Mouse (Mus musculus) midbrain, embryonic 15.5 days (tissue): ENCODE results near the gene Kank2. TPM values are rescaled to one million over a fixed set of nuclear protein-coding genes. Genes with fewer than 3 reads are reported as not detected.

ENCODE experiments used
- ATAC-seq: fragments of 200-750 bp; cut with Nextera tagmentation; replicated peaks from 2 replicates; pipeline ENCODE4 v1.8.0; 2017; ENCODE audit warnings: moderate TSS enrichment
- H3K27ac ChIP-seq: fragments of 300-500 bp; sonication (generic); 2 replicates; pipeline ENCODE4 v1.5.1; 2015; ENCODE audit warnings: mild to moderate bottlenecking, inconsistent platforms
- H3K27me3 ChIP-seq: fragments of 300-500 bp; sonication (generic); replicated peaks from 2 replicates; pipeline ENCODE4 v1.6.1; 2015; ENCODE audit warnings: inconsistent platforms
- H3K36me3 ChIP-seq: fragments of 300-500 bp; sonication (generic); replicated peaks from 2 replicates; pipeline ENCODE4 v1.6.1; 2015; ENCODE audit warnings: inconsistent platforms
- H3K4me1 ChIP-seq: fragments of 300-500 bp; sonication (generic); 2 replicates; pipeline ENCODE4 v1.6.1; 2015; ENCODE audit warnings: inconsistent platforms
- H3K4me2 ChIP-seq: fragments of 300-500 bp; sonication (generic); 2 replicates; pipeline ENCODE4 v1.6.1; 2015; ENCODE audit warnings: inconsistent platforms, mild to moderate bottlenecking, moderate library complexity
- H3K4me3 ChIP-seq: fragments of 300-500 bp; sonication (generic); 2 replicates; pipeline ENCODE4 v1.5.1; 2015; ENCODE audit warnings: mild to moderate bottlenecking, inconsistent platforms
- H3K9ac ChIP-seq: fragments of 300-500 bp; sonication (generic); 2 replicates; pipeline ENCODE4 v1.6.1; 2015; ENCODE audit warnings: mild to moderate bottlenecking, inconsistent platforms
- H3K9me3 ChIP-seq: fragments of 300-500 bp; sonication (generic); 2 replicates; pipeline ENCODE4 v1.6.1; 2016; ENCODE audit warnings: inconsistent platforms
- WGBS: fragments of 180-500 bp; shearing (Covaris S2); methylation state at CpG from one replicate; pipeline ENCODE4 v1.1.7; 2015; ENCODE audit warnings: mixed read lengths; 5-methylcytosine and 5-hydroxymethylcytosine counted together
- polyA plus RNA-seq: library from polyadenylated mRNA; unstranded; fragments of >200 nt; fragmentation: Nextera tagmentation; extraction: Ambion mirVana; gene quantifications from 2 replicates; pipeline ENCODE4 v1.2.1, GENCODE M21; 2015

Kank2 gene
- polyA plus RNA-seq, 1 experiment from 2014 or later, result 5.8 TPM

DNA sequence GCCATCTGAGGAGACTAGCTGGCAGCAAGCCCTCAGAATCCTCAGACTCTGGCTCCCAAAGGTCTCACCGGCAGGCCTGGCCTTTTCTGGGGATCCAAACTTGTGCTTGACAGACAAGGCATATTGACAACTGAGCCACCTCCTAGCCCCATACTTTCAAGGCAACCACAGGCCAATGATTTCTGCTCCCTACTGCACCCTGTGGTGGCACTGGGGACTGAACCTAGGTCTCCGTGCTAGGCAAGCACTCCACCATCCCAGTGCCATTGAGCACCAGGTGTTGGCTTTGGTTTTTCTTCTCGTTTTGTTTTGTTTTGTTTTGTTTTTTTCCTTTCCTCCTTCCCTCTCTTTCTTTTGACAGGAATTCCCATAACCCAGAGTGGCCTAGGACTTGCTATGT is 10.0 kb upstream of the Kank2 start:
- Histone ChIP-seq H3K4me3 (no peak overlapping the region), H3K27me3 (no peaks in the 10 kb centered on the region), H3K27ac (no peak overlapping the region), H3K4me2 (no peak overlapping the region), H3K36me3 (no peaks in the 10 kb centered on the region), H3K9ac (no peak overlapping the region), H3K9me3 (no peaks in the 10 kb centered on the region), H3K4me1 (0 out of 2 replicates have a peak, but pooled peaks cover 3% of the 10 kb centered on the region)
- no peak for ATAC-seq
- WGBS, result 66% methylated on average over 3 of the region's 3 CpGs

DNA sequence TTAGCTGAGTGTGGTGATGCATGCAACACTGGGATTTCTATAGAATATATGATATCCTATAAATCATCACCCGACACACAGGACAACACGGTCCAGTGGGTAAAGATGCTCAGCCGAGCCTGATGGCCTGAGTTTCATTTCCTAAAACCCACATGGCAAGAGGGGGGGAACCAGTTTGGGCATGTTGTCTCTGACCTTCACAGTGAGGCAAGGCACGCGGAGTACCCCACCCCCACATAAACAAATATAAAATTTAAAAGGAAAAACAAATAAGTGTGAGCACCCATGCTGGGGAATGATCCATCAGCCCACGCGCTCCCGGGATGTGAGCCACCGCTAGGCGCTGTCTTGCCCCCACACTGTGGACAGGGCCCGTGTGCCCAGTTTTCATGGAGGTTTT is 8.4 kb upstream of the Kank2 start:
- no peak overlapping the region for H3K9ac ChIP-seq

DNA sequence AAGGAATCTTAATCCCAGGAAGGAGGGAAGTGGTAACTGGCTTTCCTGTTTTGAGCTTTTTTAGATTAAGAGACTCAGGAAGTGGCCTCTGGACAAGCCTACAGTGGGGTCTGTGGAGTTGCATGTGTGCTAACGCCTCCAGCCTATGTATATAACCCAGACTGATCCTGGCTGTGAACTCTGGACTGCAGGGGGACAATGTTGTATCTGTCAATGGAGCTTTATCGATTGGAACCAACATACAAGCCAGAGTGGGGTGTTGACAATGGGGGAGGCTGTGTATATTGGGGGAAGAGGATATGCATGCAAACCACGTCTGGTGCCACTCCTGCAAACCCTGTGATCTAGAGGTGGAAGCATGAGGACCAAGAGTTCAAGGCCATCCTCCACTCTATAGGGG is 7.8 kb upstream of the Kank2 start:
- no peak overlapping the region for H3K4me3 ChIP-seq
- H3K4me2 ChIP-seq, result no peak overlapping the region
- H3K27me3 ChIP-seq, result no peaks in the 10 kb centered on the region
- WGBS, result 78% methylated on average over 3 of the region's 3 CpGs
- ATAC-seq, result no peak
- no peaks in the 10 kb centered on the region for H3K36me3 ChIP-seq
- H3K27ac ChIP-seq, result no peak overlapping the region
- H3K9me3 ChIP-seq, result no peaks in the 10 kb centered on the region
- H3K4me1 ChIP-seq, result 0 out of 2 replicates have a peak, but pooled peaks cover 3% of the 10 kb centered on the region
- H3K9ac ChIP-seq, result no peak overlapping the region

More for the DNA sequence above, 8.4 kb upstream of the Kank2 start:
- Histone ChIP-seq H3K9me3 (no peaks in the 10 kb centered on the region), H3K27ac (no peak overlapping the region), H3K4me3 (no peak overlapping the region), H3K4me1 (0 out of 2 replicates have a peak, but pooled peaks cover 3% of the 10 kb centered on the region), H3K36me3 (no peaks in the 10 kb centered on the region), H3K27me3 (no peaks in the 10 kb centered on the region), H3K4me2 (no peak overlapping the region)
- WGBS, result 86% methylated on average over 11 of the region's 11 CpGs
- ATAC-seq, result no peak

DNA sequence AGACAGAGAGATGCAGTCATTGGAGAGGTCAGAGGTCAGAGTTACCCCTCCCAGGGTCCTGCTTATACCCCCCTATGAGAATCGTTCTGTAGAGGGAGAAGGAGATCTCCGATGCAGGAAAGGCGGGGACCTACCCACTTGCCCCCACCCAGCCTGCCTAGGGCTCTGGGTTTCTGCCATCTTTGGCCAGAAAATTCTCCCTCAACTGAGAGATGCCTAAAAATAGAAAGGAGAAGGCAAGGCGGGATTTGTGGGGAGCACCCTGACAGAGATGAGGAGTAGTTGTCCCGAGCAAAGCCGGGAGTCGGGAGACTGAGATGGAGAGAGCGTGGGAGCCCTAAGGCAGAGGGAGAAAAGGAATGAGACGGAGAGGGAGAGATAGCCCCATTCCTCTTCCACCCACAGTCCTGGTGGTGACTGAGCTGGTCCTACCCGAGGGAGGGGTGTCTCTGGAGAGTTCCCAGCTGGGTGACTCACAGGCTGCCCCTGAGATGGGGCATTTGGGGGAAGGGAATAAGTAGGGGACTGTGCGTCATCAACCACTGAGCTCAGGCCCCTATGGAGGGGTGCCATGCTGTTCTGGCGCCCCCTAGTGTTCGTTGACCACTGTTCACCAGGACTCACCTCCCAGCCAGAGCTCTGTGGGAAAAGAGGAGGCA is 5.6 kb upstream of the Kank2 start:
- peak; percentile 87 for ATAC-seq
- no peak overlapping the region for H3K27ac ChIP-seq
- no peaks in the 10 kb centered on the region for H3K27me3 ChIP-seq
- H3K4me1 ChIP-seq, result 0 out of 2 replicates have a peak, but pooled peaks cover 3% of the 10 kb centered on the region
- no peaks in the 10 kb centered on the region for H3K36me3 ChIP-seq
- 43% methylated on average over 13 of the region's 13 CpGs for WGBS
- H3K4me3 ChIP-seq, result no peak overlapping the region
- no peaks in the 10 kb centered on the region for H3K9me3 ChIP-seq
- H3K9ac ChIP-seq, result no peak overlapping the region
- peak overlapping the region; percentile 10; the same call in 1 of the 2 replicates for H3K4me2 ChIP-seq

DNA sequence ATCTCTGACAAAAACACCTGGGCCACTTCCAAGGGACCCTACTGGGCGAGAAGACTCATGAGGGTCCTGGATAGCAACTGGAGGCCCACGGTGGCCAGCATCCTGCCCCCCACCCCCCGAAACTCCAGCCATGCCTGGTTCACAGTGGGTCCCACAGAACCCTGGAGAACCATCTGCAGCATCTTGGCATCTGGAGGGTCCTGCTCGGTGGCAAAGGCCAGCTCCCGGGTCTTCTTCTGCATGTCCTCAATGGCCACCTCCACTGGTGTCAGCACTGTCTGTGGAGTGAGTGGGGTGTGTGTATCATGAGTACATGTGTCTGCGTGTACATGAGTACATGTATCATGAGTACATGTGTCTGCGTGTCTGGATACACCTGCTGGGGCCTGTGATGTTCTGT is 3.0 kb upstream of the Kank2 start:
- no peak overlapping the region for H3K4me2 ChIP-seq
- WGBS, result 88% methylated on average over 7 of the region's 7 CpGs

DNA sequence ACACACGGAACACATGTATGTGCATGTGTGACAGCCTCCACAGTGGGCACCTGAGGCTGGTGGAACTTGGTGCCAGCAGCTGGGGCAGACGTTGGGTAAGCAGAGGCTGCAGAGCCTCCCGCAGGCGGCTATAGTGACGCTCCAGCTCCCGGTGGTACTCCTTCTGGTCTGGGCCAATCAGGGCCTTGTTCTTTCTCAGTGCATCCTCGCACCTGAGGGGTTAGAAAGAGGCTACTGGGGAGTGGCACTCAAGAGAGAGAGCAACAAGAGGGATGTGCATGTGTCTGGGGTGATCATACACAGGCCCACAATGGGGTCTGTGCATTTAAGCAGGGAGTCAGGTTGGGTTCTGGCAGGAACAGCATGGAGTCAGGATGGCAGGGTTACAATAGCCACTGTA is 2.6 kb upstream of the Kank2 start:
- ATAC-seq, result no peak
- Histone ChIP-seq H3K27ac (no peak overlapping the region), H3K4me2 (no peak overlapping the region), H3K9ac (no peak overlapping the region), H3K36me3 (no peaks in the 10 kb centered on the region), H3K9me3 (no peaks in the 10 kb centered on the region), H3K4me3 (no peak overlapping the region), H3K4me1 (peaks cover 18% of the 10 kb centered on the region), H3K27me3 (0 out of 2 replicates have a peak, but pooled peaks cover 3% of the 10 kb centered on the region)
- WGBS, result 76% methylated on average over 7 of the region's 7 CpGs

More for the DNA sequence above, 3.0 kb upstream of the Kank2 start:
- H3K27ac ChIP-seq, result no peak overlapping the region
- H3K4me3 ChIP-seq, result no peak overlapping the region
- H3K36me3 ChIP-seq, result no peaks in the 10 kb centered on the region
- H3K9ac ChIP-seq, result no peak overlapping the region
- H3K27me3 ChIP-seq, result 0 out of 2 replicates have a peak, but pooled peaks cover 3% of the 10 kb centered on the region
- no peaks in the 10 kb centered on the region for H3K9me3 ChIP-seq
- ATAC-seq, result no peak
- peaks cover 18% of the 10 kb centered on the region for H3K4me1 ChIP-seq

DNA sequence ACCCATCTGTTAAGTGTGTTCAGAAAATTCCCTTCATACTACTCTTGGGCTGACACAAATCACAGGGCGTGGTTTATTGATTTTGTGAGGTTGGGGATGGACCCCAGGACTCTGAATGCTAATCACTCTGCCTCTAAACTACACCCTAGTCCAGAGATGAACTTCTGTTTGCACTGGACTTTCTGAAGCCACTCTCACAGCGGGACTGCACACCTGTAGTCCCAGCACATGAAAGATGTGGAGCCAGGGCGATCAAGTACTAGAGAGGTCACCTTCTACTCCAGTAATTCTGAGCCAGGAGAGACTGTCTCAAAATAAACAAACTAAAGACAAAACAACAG is 436 bp upstream of the Kank2 start:
- ATAC-seq, result no peak
- 49% methylated on average over 3 of the region's 3 CpGs for WGBS
- H3K4me1 ChIP-seq, result peaks cover 15% of the 10 kb centered on the region
- no peak overlapping the region for H3K9ac ChIP-seq
- no peak overlapping the region for H3K27ac ChIP-seq
- peak overlapping the region; percentile 92 for H3K4me2 ChIP-seq
- 0 out of 2 replicates have a peak, but pooled peaks cover 3% of the 10 kb centered on the region for H3K27me3 ChIP-seq
- no peaks in the 10 kb centered on the region for H3K36me3 ChIP-seq
- no peaks in the 10 kb centered on the region for H3K9me3 ChIP-seq
- peak overlapping the region; percentile 61 for H3K4me3 ChIP-seq

DNA sequence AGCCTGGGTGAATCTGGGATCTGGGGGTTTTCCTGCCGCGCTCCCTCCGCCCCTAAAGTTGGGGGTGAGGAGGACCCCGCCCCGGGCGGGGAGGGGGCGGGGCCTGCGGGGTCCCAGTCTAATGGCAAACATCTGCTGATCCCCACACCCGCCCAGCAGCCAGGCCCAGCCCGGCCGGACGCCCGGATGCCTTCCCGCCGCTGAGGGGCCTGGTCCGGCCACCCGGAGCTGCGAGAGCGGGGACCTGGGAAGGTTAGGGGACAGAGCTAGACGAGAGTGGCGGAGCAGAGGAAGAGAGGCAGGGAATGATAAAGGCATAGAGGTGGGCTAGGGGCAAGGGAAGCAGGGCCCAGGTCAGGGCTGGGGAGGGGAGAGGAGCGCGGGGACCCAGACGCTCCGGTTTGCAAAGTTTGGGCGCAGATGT is 611 bp downstream of the Kank2 start:
- no peak; the same call in 1 of the 2 replicates for ATAC-seq
- Histone ChIP-seq H3K9me3 (no peaks in the 10 kb centered on the region), H3K27me3 (0 out of 2 replicates have a peak, but pooled peaks cover 3% of the 10 kb centered on the region), H3K27ac (peak overlapping the region; percentile 40), H3K9ac (peak overlapping the region; percentile 45), H3K4me1 (peaks cover 15% of the 10 kb centered on the region), H3K36me3 (no peaks in the 10 kb centered on the region), H3K4me3 (peak overlapping the region; percentile 61), H3K4me2 (peak overlapping the region; percentile 92)
- WGBS, result under 1% methylated on average over 24 of the region's 26 CpGs

DNA sequence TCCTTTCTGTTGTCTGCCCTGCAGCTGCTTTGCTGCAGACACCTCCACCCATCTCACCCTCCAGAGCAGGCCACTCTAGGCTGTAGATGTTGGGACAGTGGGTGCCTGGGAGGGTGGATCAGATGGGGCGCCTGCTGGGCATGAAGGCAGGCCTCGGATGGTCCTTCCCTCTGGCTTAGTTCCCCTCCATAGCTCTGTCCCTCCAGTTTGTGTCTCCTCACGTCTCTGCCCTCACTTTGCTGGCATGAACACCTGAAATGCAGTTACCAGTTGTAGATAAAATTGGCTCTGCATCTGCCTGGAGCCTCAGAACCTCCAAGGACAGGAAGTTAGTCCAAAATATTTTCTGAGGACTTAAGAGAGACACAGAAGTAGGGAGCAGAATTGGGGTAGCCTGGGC is 1.6 kb downstream of the Kank2 start:
- ATAC-seq, result no peak
- Histone ChIP-seq H3K4me3 (no peak overlapping the region), H3K9ac (no peak overlapping the region), H3K36me3 (no peaks in the 10 kb centered on the region), H3K4me2 (peak overlapping the region; percentile 3; the same call in 1 of the 2 replicates), H3K27me3 (0 out of 2 replicates have a peak, but pooled peaks cover 3% of the 10 kb centered on the region), H3K27ac (no peak overlapping the region), H3K9me3 (no peaks in the 10 kb centered on the region), H3K4me1 (peaks cover 15% of the 10 kb centered on the region)
- 69% methylated on average over 3 of the region's 3 CpGs for WGBS

DNA sequence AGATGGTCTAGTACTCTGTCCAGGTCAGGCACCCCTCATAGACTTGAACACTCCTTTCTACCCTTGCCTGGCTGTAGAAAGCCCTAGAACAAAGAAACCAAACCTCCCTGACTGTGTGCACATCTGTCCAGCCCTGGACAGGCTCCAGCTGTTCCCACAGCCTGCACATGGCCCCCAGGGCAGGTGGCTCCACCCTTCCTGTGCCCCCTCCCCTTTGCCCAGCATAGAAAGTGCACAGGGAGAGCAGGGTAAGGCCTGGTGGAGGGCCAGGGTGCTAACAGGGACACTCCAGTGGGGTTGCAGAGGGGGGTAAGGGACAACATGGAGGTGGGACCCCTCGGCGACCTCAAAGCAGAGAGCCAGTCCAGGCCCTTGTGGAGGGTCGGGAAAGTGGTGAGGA is 2.3 kb downstream of the Kank2 start:
- ATAC-seq, result no peak
- Histone ChIP-seq H3K27ac (no peak overlapping the region), H3K4me1 (peaks cover 15% of the 10 kb centered on the region), H3K36me3 (no peaks in the 10 kb centered on the region), H3K9me3 (no peaks in the 10 kb centered on the region), H3K27me3 (0 out of 2 replicates have a peak, but pooled peaks cover 3% of the 10 kb centered on the region), H3K4me3 (no peak overlapping the region), H3K9ac (no peak overlapping the region), H3K4me2 (peak overlapping the region; percentile 3; the same call in 1 of the 2 replicates)
- 84% methylated on average over 3 of the region's 3 CpGs for WGBS

DNA sequence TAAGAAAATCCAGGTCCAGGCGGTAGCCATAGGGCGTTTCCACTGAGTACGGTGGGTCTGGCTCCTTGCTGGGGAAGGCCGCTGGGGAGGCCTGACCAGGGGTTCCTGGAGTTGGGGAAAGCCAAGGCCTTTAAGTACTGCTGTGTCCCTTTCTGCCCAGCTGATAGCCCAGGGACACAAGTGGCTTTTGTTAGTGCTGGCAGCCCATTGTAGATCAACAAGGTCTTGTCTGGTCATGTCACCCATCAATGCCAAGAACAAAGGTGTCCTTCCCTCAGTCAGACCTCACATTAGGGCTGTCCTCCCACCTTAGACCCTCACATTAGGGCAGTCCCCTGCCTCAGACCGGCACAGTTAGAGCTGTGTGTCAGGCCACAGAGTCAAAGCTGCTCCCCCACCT is 3.0 kb downstream of the Kank2 start:
- H3K4me3 ChIP-seq, result no peak overlapping the region
- WGBS, result 78% methylated on average over 5 of the region's 5 CpGs
- H3K27me3 ChIP-seq, result 0 out of 2 replicates have a peak, but pooled peaks cover 3% of the 10 kb centered on the region
- no peak overlapping the region for H3K27ac ChIP-seq
- H3K9me3 ChIP-seq, result no peaks in the 10 kb centered on the region
- no peak overlapping the region for H3K4me2 ChIP-seq
- H3K4me1 ChIP-seq, result peaks cover 15% of the 10 kb centered on the region
- no peaks in the 10 kb centered on the region for H3K36me3 ChIP-seq
- no peak overlapping the region for H3K9ac ChIP-seq
- no peak for ATAC-seq

DNA sequence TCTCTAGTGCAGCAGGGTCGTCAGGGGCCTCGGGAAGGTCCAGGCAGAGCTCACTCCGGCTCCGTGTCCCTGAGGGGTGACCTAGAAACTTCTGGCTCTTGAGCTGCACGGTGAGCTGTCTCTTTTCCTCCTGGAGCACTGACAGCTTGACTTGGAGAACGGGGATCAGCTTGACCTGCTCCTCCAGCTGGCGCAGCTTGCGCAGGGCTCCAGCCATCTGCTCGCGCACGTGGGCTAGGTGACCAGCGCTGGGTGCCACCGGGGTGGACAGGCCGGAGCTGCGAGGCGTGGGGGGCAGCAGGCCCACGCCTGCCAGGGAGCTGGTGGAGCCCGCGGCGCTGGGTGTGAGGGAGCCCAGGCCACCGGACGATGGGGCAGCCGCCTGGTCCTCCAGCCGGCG is 3.6 kb downstream of the Kank2 start:
- no peak overlapping the region for H3K4me3 ChIP-seq
- H3K9me3 ChIP-seq, result no peaks in the 10 kb centered on the region
- H3K4me1 ChIP-seq, result peaks cover 15% of the 10 kb centered on the region
- H3K27me3 ChIP-seq, result 0 out of 2 replicates have a peak, but pooled peaks cover 3% of the 10 kb centered on the region
- no peak for ATAC-seq
- no peaks in the 10 kb centered on the region for H3K36me3 ChIP-seq
- H3K9ac ChIP-seq, result no peak overlapping the region
- H3K4me2 ChIP-seq, result no peak overlapping the region
- WGBS, result 91% methylated on average over 25 of the region's 25 CpGs
- H3K27ac ChIP-seq, result no peak overlapping the region

DNA sequence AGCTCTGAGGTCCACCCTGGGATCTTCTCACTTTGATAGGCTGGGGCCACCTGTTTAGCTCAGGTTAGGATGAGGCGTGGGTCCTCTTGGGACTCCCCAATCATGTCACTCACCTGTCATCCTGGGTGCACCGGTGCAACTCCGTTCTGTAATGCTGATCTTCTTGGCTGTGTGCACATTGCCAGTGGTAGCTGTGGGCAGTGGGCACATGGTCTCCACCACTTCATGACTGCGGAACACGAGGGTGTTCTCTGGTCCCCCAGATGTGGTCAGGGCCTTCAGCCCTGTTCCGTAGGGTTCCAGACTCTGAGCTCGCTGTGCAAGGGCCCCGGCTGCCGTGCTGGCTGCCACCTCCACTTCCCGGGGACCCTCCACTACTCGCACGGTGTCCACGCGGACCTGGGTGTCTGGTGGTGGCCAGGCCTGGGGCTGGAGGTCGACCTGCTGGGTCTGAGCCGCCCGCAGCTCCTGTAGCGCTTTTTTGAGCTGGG is 4.2 kb downstream of the Kank2 start:
- 95% methylated on average over 18 of the region's 18 CpGs for WGBS
- peaks cover 15% of the 10 kb centered on the region for H3K4me1 ChIP-seq
- no peak overlapping the region for H3K4me3 ChIP-seq
- 0 out of 2 replicates have a peak, but pooled peaks cover 3% of the 10 kb centered on the region for H3K27me3 ChIP-seq
- no peaks in the 10 kb centered on the region for H3K9me3 ChIP-seq
- no peak for ATAC-seq
- no peak overlapping the region for H3K4me2 ChIP-seq
- no peak overlapping the region for H3K27ac ChIP-seq
- no peaks in the 10 kb centered on the region for H3K36me3 ChIP-seq
- H3K9ac ChIP-seq, result no peak overlapping the region
